Mouse (Mus musculus): ENCODE results near the gene Ppp2r1a.

DNA sequence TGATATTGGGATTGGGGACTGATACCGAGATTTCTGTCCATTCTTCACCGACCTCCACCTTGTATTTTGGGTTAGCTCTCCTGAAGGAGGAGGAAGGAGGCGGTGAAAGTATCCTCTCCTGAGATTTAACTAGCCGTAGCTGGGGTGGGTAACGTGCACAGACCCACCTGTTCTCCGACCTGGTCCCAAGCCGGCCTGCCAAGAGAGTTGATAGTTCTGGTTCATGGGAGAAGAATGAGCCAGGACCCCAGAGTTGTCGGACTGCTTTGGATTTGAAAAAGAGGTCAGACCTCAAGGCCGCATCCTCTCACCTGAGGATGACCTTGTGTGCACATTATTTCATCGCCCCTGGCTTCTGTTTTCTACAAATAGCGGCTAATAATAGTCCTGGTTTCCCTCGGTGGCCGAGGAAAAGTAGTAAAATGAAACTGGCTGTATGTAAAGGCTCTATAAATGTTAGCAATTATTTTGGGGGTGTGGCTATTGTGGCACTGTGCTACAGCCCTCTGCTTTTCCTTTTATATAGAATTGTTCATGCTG, 985 bp downstream of the Ppp2r1a start:
- TF ChIP-seq CTCF (IDR thresholded peaks at IDR 0.05): no peak
- TF ChIP-seq EP300 (IDR thresholded peaks at IDR 0.05): no peak

All from lung, postnatal 0 days (tissue).